In the genomic region with DNA sequence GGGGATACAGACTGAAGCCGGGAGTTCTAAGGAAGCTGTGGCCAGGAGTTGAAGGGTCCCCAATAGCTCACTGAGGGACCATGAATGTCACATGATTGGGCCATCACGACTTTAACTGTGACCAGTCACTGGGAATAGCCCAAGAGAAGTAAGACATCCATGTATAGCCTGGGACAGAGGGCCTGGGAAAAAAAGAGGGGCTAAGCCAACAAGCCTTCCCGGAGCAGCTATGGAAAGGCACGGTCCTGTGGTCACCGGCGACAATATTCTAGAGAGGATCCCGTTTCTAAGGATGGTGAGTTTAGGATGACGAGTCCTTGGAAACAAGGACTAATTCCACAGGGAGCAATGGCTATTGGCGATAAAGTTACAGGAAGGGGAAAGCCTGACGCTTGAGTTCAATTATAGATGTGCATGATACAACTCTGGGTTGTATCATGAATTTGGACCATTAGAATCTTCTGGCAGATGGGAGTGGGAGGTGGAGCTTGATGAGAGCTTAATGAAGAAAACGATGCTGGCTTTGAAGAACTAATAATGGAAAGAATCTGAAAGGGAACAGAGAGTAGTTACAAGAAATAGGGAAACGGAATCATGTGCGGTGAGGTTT, we compare ENCODE assay signal across 7 mouse cellular contexts.
DNase-seq lines count a peak whose midpoint lies in the region; ATAC-seq and TF ChIP-seq lines count a peak whose summit lies in the region.

No protein-coding gene starts in this region.

- H3K36me3 ChIP-seq in lung, embryonic 15.5 days, result no peaks in the 10 kb centered on the region
- H3K36me3 ChIP-seq in embryonic facial prominence, embryonic 15.5 days, result no peaks in the 10 kb centered on the region
- no peaks in the 10 kb centered on the region for H3K36me3 ChIP-seq in hindbrain, postnatal 0 days (ENCODE audit: insufficient read depth, low read length)
- no peaks in the 10 kb centered on the region for H3K36me3 ChIP-seq in neural tube, embryonic 13.5 days

- ATAC-seq in lung, embryonic 15.5 days (ENCODE audit: borderline replicate concordance, extremely low read depth, low FRiP score, low TSS enrichment), result no peak
- peak; percentile 19; the same call in 1 of the 2 replicates for ATAC-seq in embryonic facial prominence, embryonic 15.5 days (ENCODE audit: insufficient number of reproducible peaks, low FRiP score, low TSS enrichment, low read depth)
- peak; percentile 55 for ATAC-seq in hindbrain, postnatal 0 days
- ATAC-seq in neural tube, embryonic 13.5 days (ENCODE audit: low read depth), result peak; percentile 60

- no peaks in the 10 kb centered on the region for H3K4me1 ChIP-seq in lung, embryonic 15.5 days
- H3K4me1 ChIP-seq in embryonic facial prominence, embryonic 15.5 days, result peaks cover 4% of the 10 kb centered on the region; the same call in 1 of the 2 replicates
- peaks cover 3% of the 10 kb centered on the region; the same call in 1 of the 2 replicates for H3K4me1 ChIP-seq in hindbrain, postnatal 0 days (ENCODE audit: insufficient read depth, low read length)
- peaks cover 5% of the 10 kb centered on the region for H3K4me1 ChIP-seq in neural tube, embryonic 13.5 days (replicated peaks)

- H3K27ac ChIP-seq in lung, embryonic 15.5 days, result no peak overlapping the region
- no peak overlapping the region for H3K27ac ChIP-seq in embryonic facial prominence, embryonic 15.5 days (replicated peaks)
- H3K27ac ChIP-seq in hindbrain, postnatal 0 days, result peak overlapping the region; percentile 82
- peak overlapping the region; percentile 78 for H3K27ac ChIP-seq in neural tube, embryonic 13.5 days (replicated peaks)

- peak overlapping the region; percentile 96 for H3K4me2 ChIP-seq in lung, embryonic 15.5 days
- peak overlapping the region; percentile 81 for H3K4me2 ChIP-seq in embryonic facial prominence, embryonic 15.5 days (replicated peaks)
- H3K4me2 ChIP-seq in hindbrain, postnatal 0 days (ENCODE audit: low read depth, low read length), result peak overlapping the region; percentile 59
- H3K4me2 ChIP-seq in neural tube, embryonic 13.5 days, result peak overlapping the region; percentile 76

- TF ChIP-seq CTCF in hindbrain, postnatal 0 days (IDR thresholded peaks at IDR 0.05; ENCODE audit: low read depth), result no peak

- no peak for DNase-seq in lung, postnatal 36 days
- peak; percentile 20 for DNase-seq in hindbrain, postnatal 0 days (ENCODE audit: low spot score)
- no peak for DNase-seq in urinary bladder, postnatal 25 days (ENCODE audit: low spot score)
- no peak for DNase-seq in right cerebral cortex, postnatal 10 days (ENCODE audit: low spot score in 2 of 2)

- 40% methylated on average over 13 of the region's 13 CpGs for WGBS in lung, embryonic 15.5 days
- 31% methylated on average over 13 of the region's 13 CpGs for WGBS in embryonic facial prominence, embryonic 15.5 days
- 34% methylated on average over 13 of the region's 13 CpGs for WGBS in hindbrain, postnatal 0 days
- 31% methylated on average over 13 of the region's 13 CpGs for WGBS in neural tube, embryonic 13.5 days

- no peaks in the 10 kb centered on the region for H3K27me3 ChIP-seq in lung, embryonic 15.5 days
- no peaks in the 10 kb centered on the region for H3K27me3 ChIP-seq in embryonic facial prominence, embryonic 15.5 days
- H3K27me3 ChIP-seq in hindbrain, postnatal 0 days (ENCODE audit: insufficient read depth, low read length), result no peaks in the 10 kb centered on the region
- no peaks in the 10 kb centered on the region for H3K27me3 ChIP-seq in neural tube, embryonic 13.5 days

- peak overlapping the region; percentile 55 for H3K9ac ChIP-seq in lung, embryonic 15.5 days
- peak overlapping the region; percentile 36 for H3K9ac ChIP-seq in embryonic facial prominence, embryonic 15.5 days
- H3K9ac ChIP-seq in hindbrain, postnatal 0 days (replicated peaks; ENCODE audit: low read length), result peak overlapping the region; percentile 68
- peak overlapping the region; percentile 81 for H3K9ac ChIP-seq in neural tube, embryonic 13.5 days

- H3K4me3 ChIP-seq in lung, embryonic 15.5 days, result peak overlapping the region; percentile 60
- peak overlapping the region; percentile 53 for H3K4me3 ChIP-seq in embryonic facial prominence, embryonic 15.5 days (replicated peaks)
- H3K4me3 ChIP-seq in hindbrain, postnatal 0 days (ENCODE audit: low read length), result peak overlapping the region; percentile 74
- peak overlapping the region; percentile 61 for H3K4me3 ChIP-seq in neural tube, embryonic 13.5 days

- no peaks in the 10 kb centered on the region for H3K9me3 ChIP-seq in lung, embryonic 15.5 days
- H3K9me3 ChIP-seq in embryonic facial prominence, embryonic 15.5 days (replicated peaks), result no peaks in the 10 kb centered on the region
- H3K9me3 ChIP-seq in hindbrain, postnatal 0 days (ENCODE audit: low read length), result no peaks in the 10 kb centered on the region
- no peaks in the 10 kb centered on the region for H3K9me3 ChIP-seq in neural tube, embryonic 13.5 days

Comparison
In these comparisons a context has a peak if more than half of its experiments do, and no peak if none do; other contexts are left out.
1. H3K27ac ChIP-seq: peak in hindbrain, postnatal 0 days (single experiment) and neural tube, embryonic 13.5 days (single experiment); none in lung, embryonic 15.5 days (single experiment) and embryonic facial prominence, embryonic 15.5 days (single experiment).
2. Peak in every context shown above with its lines, with median percentiles within 50 percentile points of each other: H3K4me2 ChIP-seq, H3K4me3 ChIP-seq and H3K9ac ChIP-seq.